Mouse (Mus musculus) intestine, embryonic 14.5 days (tissue): ENCODE data around the gene Caprin1. TPM values are rescaled to one million over a fixed set of nuclear protein-coding genes. Genes with fewer than 3 reads are reported as not detected.

ENCODE experiments used
- ATAC-seq: fragments of 200-750 bp; cut with Nextera tagmentation; replicated peaks from 2 replicates; pipeline ENCODE4 v1.8.0; 2017; ENCODE audit warnings: low read depth, moderate number of reproducible peaks, moderate TSS enrichment, moderate library complexity; ENCODE audit not compliant: low FRiP score, low TSS enrichment
- DNase-seq: peaks from one replicate; pipeline ENCODE4 v3.0.0-alpha.2; 2018; ENCODE audit warnings: low spot score
- H3K27ac ChIP-seq: fragments of 300-500 bp; sonication (generic); 2 replicates; pipeline ENCODE4 v1.5.1; 2014; ENCODE audit warnings: low read depth, mild to moderate bottlenecking, control low read depth
- H3K27me3 ChIP-seq: fragments of 300-500 bp; sonication (generic); replicated peaks from 2 replicates; pipeline ENCODE4 v1.6.1; 2014; ENCODE audit warnings: low read length, control low read depth; ENCODE audit not compliant: control insufficient read depth, insufficient read depth
- H3K36me3 ChIP-seq: fragments of 300-500 bp; sonication (generic); 2 replicates; pipeline ENCODE4 v1.6.1; 2014; ENCODE audit warnings: low read length, control low read depth; ENCODE audit not compliant: control insufficient read depth, insufficient read depth
- H3K4me1 ChIP-seq: fragments of 300-500 bp; sonication (generic); replicated peaks from 2 replicates; pipeline ENCODE4 v1.6.1; 2014; ENCODE audit warnings: low read length, control low read depth, mixed read lengths; ENCODE audit not compliant: control insufficient read depth, insufficient read depth
- H3K4me2 ChIP-seq: fragments of 300-500 bp; sonication (generic); 2 replicates; pipeline ENCODE4 v1.6.1; 2014; ENCODE audit warnings: low read length
- H3K4me3 ChIP-seq: fragments of 300-500 bp; sonication (generic); 2 replicates; pipeline ENCODE4 v1.5.1; 2014; ENCODE audit warnings: low read depth, low read length, control low read depth, mixed read lengths
- H3K9ac ChIP-seq: fragments of 300-500 bp; sonication (generic); 2 replicates; pipeline ENCODE4 v1.6.1; 2014; ENCODE audit warnings: mild to moderate bottlenecking, low read length
- H3K9me3 ChIP-seq: fragments of 300-500 bp; sonication (generic); 2 replicates; pipeline ENCODE4 v1.6.1; 2016; ENCODE audit warnings: low read length, control low read depth; ENCODE audit not compliant: control insufficient read depth
- WGBS: fragments of 180-500 bp; shearing (Covaris S2); extraction: QIAGEN DNeasy Blood & Tissue Kit; methylation state at CpG from one replicate; pipeline ENCODE4 v1.1.7; 2014; 5-methylcytosine and 5-hydroxymethylcytosine counted together
- polyA plus RNA-seq: library from polyadenylated mRNA; unstranded; fragments of >200 nt; fragmentation: Nextera tagmentation; extraction: Ambion mirVana; gene quantifications from 2 replicates; pipeline ENCODE4 v1.2.1, GENCODE M21; 2014

The Caprin1 gene
- 344 and 378 TPM in 2 replicates for polyA plus RNA-seq

- no peaks in the 10 kb centered on the region for H3K9me3 ChIP-seq
- DNase-seq (peak; percentile 99), ATAC-seq (peak; percentile 96)
- 0% methylated on average over 33 of the region's 33 CpGs for WGBS
- peak within 1 kb of the TSS; percentile 97 for H3K9ac ChIP-seq
- peaks cover 28% of the 10 kb centered on the region for H3K36me3 ChIP-seq
- H3K27ac ChIP-seq: peak within 1 kb of the TSS; percentile 100
- H3K4me3 ChIP-seq: peak within 1 kb of the TSS; percentile 99
- peak within 1 kb of the TSS; percentile 70 for H3K4me2 ChIP-seq
- peaks cover 20% of the 10 kb centered on the region for H3K4me1 ChIP-seq
- no peaks in the 10 kb centered on the region for H3K27me3 ChIP-seq
These were observed at the start of gene Caprin1 for GRCm38 (mm10) chr2:103797491-103798009. Gene Caprin1, minus strand, starts transcription at chr2:103797649.

DNA sequence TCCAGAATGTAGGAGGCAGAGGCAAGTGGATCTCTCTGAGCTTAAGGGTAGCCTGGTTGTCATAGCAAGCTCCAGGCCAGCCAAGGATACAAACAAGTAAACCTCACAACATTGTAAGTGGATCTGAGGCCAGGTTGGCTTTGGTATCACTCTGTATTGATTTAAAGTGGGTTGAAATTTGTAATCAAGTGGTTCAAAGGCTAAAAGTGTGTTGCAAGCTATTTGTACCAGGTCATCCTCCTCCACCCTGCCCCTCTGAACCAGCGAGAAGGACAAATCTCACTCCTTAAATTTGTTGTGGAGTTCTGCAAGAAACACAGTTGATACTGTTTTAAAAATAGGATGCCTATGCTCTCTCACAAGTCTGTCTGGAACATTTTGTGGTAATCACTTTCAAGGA, 49.4 kb upstream of the Caprin1 start:
- no peak overlapping the region for H3K4me3 ChIP-seq
- H3K36me3 ChIP-seq: no peaks in the 10 kb centered on the region
- WGBS: 85% methylated on average over 1 of the region's 1 CpGs
- H3K4me1 ChIP-seq: no peaks in the 10 kb centered on the region
- H3K27me3 ChIP-seq: no peaks in the 10 kb centered on the region
- no peak for DNase-seq
- no peaks in the 10 kb centered on the region for H3K9me3 ChIP-seq
- H3K27ac ChIP-seq: no peak overlapping the region
- no peak overlapping the region for H3K4me2 ChIP-seq
- H3K9ac ChIP-seq: no peak overlapping the region
- no peak for ATAC-seq

GRCm38 (mm10) chr2:103846271-103846670, 48.8 kb upstream of the Caprin1 start:
- H3K4me2 ChIP-seq: no peak overlapping the region
- H3K27me3 ChIP-seq: no peaks in the 10 kb centered on the region
- ATAC-seq (no peak), DNase-seq (no peak)
- no peak overlapping the region for H3K27ac ChIP-seq
- H3K4me1 ChIP-seq: no peaks in the 10 kb centered on the region
- H3K9me3 ChIP-seq: no peaks in the 10 kb centered on the region
- no peak overlapping the region for H3K9ac ChIP-seq
- no peaks in the 10 kb centered on the region for H3K36me3 ChIP-seq
- H3K4me3 ChIP-seq: no peak overlapping the region
- 89% methylated on average over 4 of the region's 4 CpGs for WGBS

- Histone ChIP-seq H3K9ac (no peak overlapping the region), H3K27ac (no peak overlapping the region), H3K4me1 (no peaks in the 10 kb centered on the region), H3K4me3 (no peak overlapping the region), H3K4me2 (no peak overlapping the region), H3K9me3 (no peaks in the 10 kb centered on the region), H3K36me3 (no peaks in the 10 kb centered on the region), H3K27me3 (no peaks in the 10 kb centered on the region)
- DNase-seq (no peak), ATAC-seq (no peak)
- 87% methylated on average over 2 of the region's 2 CpGs for WGBS
These were observed 46.6 kb upstream of the Caprin1 start for GRCm38 (mm10) chr2:103844016-103844415.

DNA sequence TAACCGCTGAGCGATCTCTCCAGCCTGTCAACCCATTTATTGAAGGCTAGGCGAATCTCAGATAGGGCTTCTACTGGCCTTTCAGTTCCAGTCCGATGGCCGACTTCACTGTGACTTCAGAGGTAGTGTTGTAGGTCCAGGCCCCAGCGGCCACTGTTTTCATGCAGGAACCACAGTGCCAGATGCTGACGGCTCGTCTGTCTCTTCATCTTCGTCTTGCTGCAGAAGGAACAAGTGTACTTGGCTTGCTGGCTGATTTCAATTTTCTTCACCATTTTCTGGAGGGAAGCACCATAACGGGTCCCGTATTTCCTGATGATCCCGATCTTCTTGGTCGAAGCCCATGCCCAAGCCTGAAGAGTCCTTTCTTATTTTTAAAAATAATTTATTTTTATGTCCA, 45.9 kb upstream of the Caprin1 start:
- no peak overlapping the region for H3K9ac ChIP-seq
- H3K36me3 ChIP-seq: no peaks in the 10 kb centered on the region
- 95% methylated on average over 13 of the region's 13 CpGs for WGBS
- ATAC-seq: no peak
- no peaks in the 10 kb centered on the region for H3K27me3 ChIP-seq
- H3K9me3 ChIP-seq: no peaks in the 10 kb centered on the region
- no peaks in the 10 kb centered on the region for H3K4me1 ChIP-seq
- DNase-seq: no peak
- no peak overlapping the region for H3K4me2 ChIP-seq
- no peak overlapping the region for H3K27ac ChIP-seq
- no peak overlapping the region for H3K4me3 ChIP-seq

DNA sequence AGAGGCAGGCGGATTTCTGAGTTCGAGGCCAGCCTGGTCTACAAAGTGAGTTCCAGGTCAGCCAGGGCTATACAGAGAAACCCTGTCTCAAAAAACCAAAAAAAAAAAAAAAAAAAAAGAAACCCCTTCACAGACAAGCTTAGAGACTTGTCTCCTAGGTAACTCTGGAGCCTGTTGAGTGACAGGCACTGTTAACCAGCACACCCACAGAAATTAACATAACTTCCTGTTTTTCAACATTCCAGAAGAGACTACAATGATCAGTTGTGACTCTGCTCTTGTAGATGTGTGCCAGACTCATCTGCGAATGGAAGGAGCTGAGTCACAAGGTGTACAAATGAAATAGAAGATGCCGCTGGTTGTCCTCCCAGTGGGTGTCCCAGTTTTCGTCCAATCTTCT, 44.9 kb upstream of the Caprin1 start:
- Histone ChIP-seq H3K9me3 (no peaks in the 10 kb centered on the region), H3K27ac (no peak overlapping the region), H3K4me1 (no peaks in the 10 kb centered on the region), H3K9ac (no peak overlapping the region), H3K4me2 (no peak overlapping the region), H3K4me3 (no peak overlapping the region), H3K36me3 (no peaks in the 10 kb centered on the region), H3K27me3 (no peaks in the 10 kb centered on the region)
- WGBS: 86% methylated on average over 3 of the region's 5 CpGs
- ATAC-seq (no peak), DNase-seq (no peak)

DNA sequence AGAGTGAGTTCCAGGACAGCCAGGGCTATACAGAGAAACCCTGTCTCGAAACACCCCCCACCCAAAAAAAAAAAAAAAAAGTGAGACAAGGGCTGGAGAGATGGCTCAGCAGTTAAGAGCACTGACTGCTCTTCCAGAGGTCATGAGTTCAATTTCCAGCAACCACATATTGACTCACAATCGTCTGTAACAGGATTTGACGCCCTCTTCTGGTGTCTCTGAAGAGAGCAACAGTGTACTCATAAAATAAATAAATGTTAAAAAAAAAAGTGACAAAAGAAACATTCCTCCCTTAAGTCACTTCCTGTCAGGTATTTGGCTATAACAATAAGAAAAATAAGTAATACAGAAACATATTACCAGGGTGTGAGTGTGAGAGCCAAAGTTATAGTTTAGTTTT, 41.0 kb upstream of the Caprin1 start:
- H3K27me3 ChIP-seq: no peaks in the 10 kb centered on the region
- no peak overlapping the region for H3K4me2 ChIP-seq
- no peak overlapping the region for H3K27ac ChIP-seq
- DNase-seq (no peak), ATAC-seq (no peak)
- no peaks in the 10 kb centered on the region for H3K9me3 ChIP-seq
- no peak overlapping the region for H3K4me3 ChIP-seq
- WGBS: 62% methylated on average over 3 of the region's 3 CpGs
- no peaks in the 10 kb centered on the region for H3K4me1 ChIP-seq
- no peaks in the 10 kb centered on the region for H3K36me3 ChIP-seq
- no peak overlapping the region for H3K9ac ChIP-seq

GRCm38 (mm10) chr2:103837166-103837565, 39.7 kb upstream of the Caprin1 start:
- Histone ChIP-seq H3K27me3 (no peaks in the 10 kb centered on the region), H3K4me3 (no peak overlapping the region), H3K4me1 (no peaks in the 10 kb centered on the region), H3K4me2 (no peak overlapping the region), H3K9ac (no peak overlapping the region), H3K9me3 (no peaks in the 10 kb centered on the region), H3K27ac (no peak overlapping the region), H3K36me3 (no peaks in the 10 kb centered on the region)
- 74% methylated on average over 4 of the region's 4 CpGs for WGBS
- ATAC-seq (no peak), DNase-seq (no peak)

DNA sequence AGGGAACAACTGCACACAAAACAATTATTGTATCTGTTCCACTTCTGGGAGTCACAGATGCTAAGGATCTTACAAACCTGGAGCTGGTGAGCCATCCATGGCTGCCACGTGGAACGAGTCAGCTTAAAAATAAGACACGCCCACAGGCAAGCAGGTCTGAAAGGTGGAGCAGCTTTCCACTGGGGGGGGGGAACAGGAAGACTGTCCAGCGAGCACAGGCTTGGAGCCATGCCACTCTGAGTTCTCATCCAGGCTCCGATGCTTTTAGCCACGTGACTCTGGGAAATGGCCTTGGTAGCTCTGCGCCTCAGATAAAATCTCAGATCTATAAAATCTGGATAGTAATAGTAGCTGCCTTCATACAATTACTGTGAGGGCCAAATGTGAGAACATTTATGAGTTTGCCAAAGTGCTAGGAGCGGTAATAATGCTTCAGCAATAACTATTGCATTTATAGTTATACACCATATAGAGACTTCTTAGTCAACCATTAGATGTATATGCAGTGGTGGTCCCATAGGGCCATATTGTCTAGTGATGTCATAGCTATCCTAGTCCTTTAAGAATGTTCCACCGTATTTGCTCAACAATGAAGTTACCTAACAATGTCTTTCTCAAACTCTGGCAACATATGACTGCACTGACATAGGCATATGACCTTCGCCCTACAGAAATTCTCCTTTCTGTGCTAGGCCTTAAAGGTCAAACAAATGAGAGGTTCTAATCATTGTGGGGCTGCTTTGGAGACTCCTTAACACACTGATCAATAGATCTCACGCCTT, 38.4 kb upstream of the Caprin1 start:
- Histone ChIP-seq H3K4me1 (no peaks in the 10 kb centered on the region), H3K36me3 (no peaks in the 10 kb centered on the region), H3K9ac (no peak overlapping the region), H3K27me3 (no peaks in the 10 kb centered on the region), H3K9me3 (no peaks in the 10 kb centered on the region), H3K4me3 (no peak overlapping the region), H3K27ac (no peak overlapping the region), H3K4me2 (no peak overlapping the region)
- ATAC-seq (no peak), DNase-seq (no peak)
- WGBS: 68% methylated on average over 11 of the region's 11 CpGs
